Mouse (Mus musculus) embryonic fibroblast, embryonic 13.5 days (primary cell): ENCODE data around the gene Slc2a1. TPM values are rescaled to one million over a fixed set of nuclear protein-coding genes. Genes with fewer than 3 reads are reported as not detected.

Source experiments
- H3K27ac ChIP-seq: 2 replicates; pipeline ENCODE4 v1.5.1; 2012; ENCODE audit warnings: low read length, control low read depth, inconsistent platforms; ENCODE audit not compliant: insufficient read depth
- H3K4me1 ChIP-seq: 2 replicates; pipeline ENCODE4 v1.6.1; 2011; ENCODE audit warnings: low read length; ENCODE audit not compliant: control insufficient read depth, insufficient read depth
- H3K4me3 ChIP-seq: 2 replicates; pipeline ENCODE4 v1.5.1; 2011; ENCODE audit warnings: mild to moderate bottlenecking, control low read depth, low read length; ENCODE audit not compliant: insufficient read depth
- CTCF ChIP-seq: IDR thresholded peaks from 2 replicates; pipeline ENCODE4 v1.5.1; 2011; ENCODE audit warnings: mild to moderate bottlenecking, control low read depth, low read length, moderate library complexity, borderline replicate concordance; ENCODE audit not compliant: insufficient read depth
- POLR2A ChIP-seq: IDR thresholded peaks from 2 replicates; pipeline ENCODE4 v1.6.1; 2011; ENCODE audit warnings: low read depth, mild to moderate bottlenecking, control low read depth, low read length, moderate library complexity
- polyA plus RNA-seq: library from polyadenylated mRNA; stranded (reverse); fragments of >200 nt; gene quantifications from 2 replicates; pipeline ENCODE4 v1.2.4, GENCODE M21; 2011; ENCODE audit warnings: low read depth; ENCODE audit not compliant: missing spikeins, insufficient read length

The Slc2a1 gene
- polyA plus RNA-seq, 1 experiment: 92.4 TPM

- TF ChIP-seq CTCF (peak; percentile 44; the same call in 1 of the 2 replicates), POLR2A (no peak)
These were observed 59.2 kb downstream of the Slc2a1 start for GRCm38 (mm10) chr4:119167663-119168062.

DNA sequence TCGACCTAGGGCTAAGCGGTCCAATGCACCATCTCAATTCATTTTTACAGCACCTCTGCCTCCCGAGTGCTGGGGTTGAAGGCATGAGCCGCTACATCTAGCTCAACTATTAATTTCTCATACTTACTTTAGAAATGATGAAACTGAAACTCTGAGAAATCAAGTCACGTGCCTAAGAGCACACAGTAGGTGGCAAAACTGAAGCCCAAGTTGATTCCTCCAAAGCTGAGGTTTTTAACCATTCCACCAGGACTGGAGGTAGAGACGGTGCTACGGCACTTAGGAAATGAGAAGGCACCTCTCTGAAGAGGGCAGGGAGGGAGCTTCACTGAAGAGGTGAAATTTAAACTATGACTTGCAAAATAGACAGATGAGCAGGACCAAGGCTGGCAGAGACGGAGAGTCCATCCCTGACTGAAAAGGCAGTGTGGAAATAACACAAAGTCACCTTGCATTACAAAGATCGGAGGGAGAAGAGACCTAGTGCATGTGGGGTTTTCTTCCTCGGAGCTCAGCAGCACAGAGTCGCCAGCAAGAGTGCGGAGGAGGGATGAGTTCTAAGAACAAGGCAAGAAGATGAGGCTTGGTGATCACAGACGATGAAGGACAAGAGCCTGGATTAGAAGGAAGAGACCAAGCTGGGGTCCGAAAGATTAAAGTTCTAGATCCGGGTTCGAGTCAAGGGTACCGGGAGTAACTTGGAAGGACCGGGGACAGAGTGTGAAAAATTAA lies 64.6 kb downstream of the Slc2a1 start:
- Histone ChIP-seq H3K4me1 (peaks cover 2% of the 10 kb centered on the region; the same call in 1 of the 2 replicates), H3K4me3 (peak overlapping the region; percentile 87), H3K27ac (no peak overlapping the region)
- no peak for TF ChIP-seq POLR2A
- no peak for TF ChIP-seq CTCF

More at GRCm38 (mm10) chr4:119167663-119168062, 59.2 kb downstream of the Slc2a1 start:
- H3K4me1 ChIP-seq: peaks cover 2% of the 10 kb centered on the region; the same call in 1 of the 2 replicates
- H3K4me3 ChIP-seq: no peak overlapping the region
- H3K27ac ChIP-seq: no peak overlapping the region

- Histone ChIP-seq H3K27ac (no peak within 1 kb of the TSS), H3K4me3 (peak within 1 kb of the TSS; percentile 87), H3K4me1 (peaks cover 2% of the 10 kb centered on the region; the same call in 1 of the 2 replicates)
- TF ChIP-seq POLR2A (peak; percentile 85), CTCF (no peak)
These were observed 65.4 kb downstream of the Slc2a1 start, which contains the start of gene Zfp691 for GRCm38 (mm10) chr4:119173851-119174453. Gene Zfp691, minus strand, starts transcription at chr4:119174195.

DNA sequence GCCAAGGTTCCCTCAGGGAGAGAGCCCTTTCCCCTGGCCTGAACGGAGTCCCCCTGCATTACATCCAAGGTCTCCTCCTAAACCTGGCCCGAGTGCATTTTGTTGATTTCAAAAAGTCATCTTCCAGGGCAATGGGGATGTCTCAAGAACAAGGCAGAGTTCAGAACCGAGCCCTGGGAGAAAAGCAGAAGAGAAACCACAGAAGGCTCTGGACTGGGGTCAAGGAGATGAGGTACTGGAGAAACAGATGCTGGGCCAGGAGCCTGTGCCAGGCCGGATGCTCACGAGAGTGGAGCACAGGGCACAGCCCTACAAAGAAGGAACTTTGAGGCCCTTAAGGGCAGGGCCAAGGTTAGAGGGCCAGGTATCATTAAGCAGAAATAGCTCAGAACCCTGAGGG lies 69.2 kb downstream of the Slc2a1 start:
- H3K27ac ChIP-seq: no peak overlapping the region
- no peaks in the 10 kb centered on the region for H3K4me1 ChIP-seq
- H3K4me3 ChIP-seq: no peak overlapping the region
- TF ChIP-seq POLR2A (no peak), CTCF (no peak)

- Histone ChIP-seq H3K4me3 (no peak overlapping the region), H3K4me1 (no peaks in the 10 kb centered on the region), H3K27ac (no peak overlapping the region)
- no peak for TF ChIP-seq POLR2A
- no peak for TF ChIP-seq CTCF
These were observed 69.8 kb downstream of the Slc2a1 start for GRCm38 (mm10) chr4:119178331-119178730.

GRCm38 (mm10) chr4:119180133-119180707 lies 71.7 kb downstream of the Slc2a1 start:
- H3K27ac ChIP-seq: no peak overlapping the region
- TF ChIP-seq CTCF (no peak), POLR2A (no peak)
- no peak overlapping the region for H3K4me3 ChIP-seq
- H3K4me1 ChIP-seq: no peaks in the 10 kb centered on the region

DNA sequence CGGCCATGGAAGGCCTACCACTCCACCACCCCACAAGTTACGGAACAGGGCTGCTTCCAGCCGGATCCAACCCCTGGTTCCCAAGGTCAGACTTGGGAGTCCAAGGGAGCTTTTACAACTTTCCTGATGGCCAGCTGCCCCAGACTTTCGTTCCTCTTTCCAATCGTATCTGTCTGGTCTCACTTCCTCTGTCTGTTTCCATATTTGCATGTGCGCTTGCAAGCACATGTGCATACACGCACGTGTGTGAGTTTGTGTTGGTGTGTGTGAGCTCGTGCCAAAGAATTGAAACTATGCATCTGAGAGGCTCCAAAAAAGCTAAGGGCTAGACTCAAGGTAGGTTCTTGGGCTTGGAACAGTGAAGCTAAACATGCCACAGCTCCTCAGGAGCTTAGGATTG lies 72.9 kb downstream of the Slc2a1 start:
- Histone ChIP-seq H3K4me3 (no peak overlapping the region), H3K4me1 (no peaks in the 10 kb centered on the region), H3K27ac (no peak overlapping the region)
- TF ChIP-seq POLR2A (no peak), CTCF (no peak)

DNA sequence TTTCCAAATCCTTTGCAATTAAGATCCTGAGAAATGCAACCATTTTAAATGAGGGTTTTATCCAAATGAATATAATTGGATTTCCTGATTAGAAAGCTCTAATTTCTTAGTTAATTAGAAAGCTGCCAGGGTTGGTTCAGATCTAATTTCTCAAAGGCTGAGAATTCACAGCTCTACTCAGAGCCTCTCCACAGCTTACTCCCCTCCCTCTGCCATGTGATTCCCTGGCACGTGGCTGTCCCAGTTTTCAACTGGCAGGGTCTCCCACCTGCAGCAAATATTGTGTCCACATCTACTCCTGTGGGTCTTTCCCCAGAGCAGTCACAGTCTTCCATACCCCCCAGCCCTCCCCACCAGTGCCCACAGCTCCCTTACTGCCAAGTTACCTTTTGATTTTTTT lies 75.0 kb downstream of the Slc2a1 start:
- no peak for TF ChIP-seq POLR2A
- no peak for TF ChIP-seq CTCF
- Histone ChIP-seq H3K4me3 (no peak overlapping the region), H3K27ac (no peak overlapping the region), H3K4me1 (no peaks in the 10 kb centered on the region)

DNA sequence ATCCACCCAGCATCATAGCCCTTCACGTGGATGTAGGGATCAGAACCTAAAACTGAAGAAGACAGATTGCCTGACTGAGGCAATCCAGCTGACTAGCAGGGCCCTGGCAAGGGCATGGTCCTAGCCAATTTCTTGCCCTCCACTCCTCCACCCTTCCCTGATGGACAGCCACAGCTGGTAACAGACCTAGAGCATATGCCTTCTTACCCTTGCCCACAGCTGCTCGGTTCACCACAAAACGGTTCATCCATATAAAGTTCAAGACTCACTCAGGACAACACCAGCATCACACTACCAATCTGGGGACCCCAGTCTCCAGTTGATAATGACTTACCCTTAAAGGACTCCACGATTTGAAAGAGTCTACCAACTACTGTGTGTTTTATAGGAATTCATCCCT lies 77.3 kb downstream of the Slc2a1 start:
- TF ChIP-seq CTCF (no peak), POLR2A (no peak)
- no peak overlapping the region for H3K4me3 ChIP-seq
- no peaks in the 10 kb centered on the region for H3K4me1 ChIP-seq
- no peak overlapping the region for H3K27ac ChIP-seq

Other genes starting within 250 kb of the Slc2a1 start
- gene Olfr1331, start 244.1 kb upstream of the Slc2a1 start, polyA plus RNA-seq: not detected in 2 replicates
- gene Olfr1330, start 220.1 kb upstream of the Slc2a1 start, polyA plus RNA-seq: 0.51 TPM in 1 of 2 replicates, not detected in the other
- gene Olfr1329, start 191.2 kb upstream of the Slc2a1 start, polyA plus RNA-seq: not detected in 2 replicates
- gene Olfr1328, start 170.1 kb upstream of the Slc2a1 start, polyA plus RNA-seq: not detected in 2 replicates
- not detected in 2 replicates for gene Lao1, start 147.1 kb upstream of the Slc2a1 start, polyA plus RNA-seq
- 4.9 and 9.0 TPM in 2 replicates for gene Zfp691, start 65.5 kb downstream of the Slc2a1 start, polyA plus RNA-seq
- gene Ermap, start 81.3 kb downstream of the Slc2a1 start, polyA plus RNA-seq: 0.33 TPM in 1 of 2 replicates, not detected in the other
- gene Svbp, start 86.6 kb downstream of the Slc2a1 start, polyA plus RNA-seq: 42.2 and 57.6 TPM in 2 replicates
- gene Tmem269, start 109.5 kb downstream of the Slc2a1 start, polyA plus RNA-seq: not detected in 2 replicates
- gene AU022252, start 124.0 kb downstream of the Slc2a1 start, polyA plus RNA-seq: 17.1 and 17.8 TPM in 2 replicates
- gene P3h1, start 124.2 kb downstream of the Slc2a1 start, polyA plus RNA-seq: 142 and 190 TPM in 2 replicates
- gene Cldn19, start 146.7 kb downstream of the Slc2a1 start, polyA plus RNA-seq: 0.20 and 0.21 TPM in 2 replicates
- gene Ybx1, start 185.9 kb downstream of the Slc2a1 start, polyA plus RNA-seq: 867 and 936 TPM in 2 replicates
- gene Ppih, start 211.8 kb downstream of the Slc2a1 start, polyA plus RNA-seq: 46.0 and 48.4 TPM in 2 replicates